Mouse (Mus musculus) bone marrow, adult 2 months (tissue): ENCODE results near the gene Apoa2. TPM values are rescaled to one million over a fixed set of nuclear protein-coding genes. Genes with fewer than 3 reads are reported as not detected.

Source experiments
- H3K27ac ChIP-seq: fragments of 200-500 bp; 2 replicates; pipeline ENCODE4 v1.5.1; 2012; ENCODE audit warnings: low read depth, mild to moderate bottlenecking, control low read depth, inconsistent platforms, low read length; ENCODE audit not compliant: control insufficient read depth, poor library complexity, insufficient read depth
- H3K4me1 ChIP-seq: fragments of 200-500 bp; 2 replicates; pipeline ENCODE4 v1.6.1; 2011; ENCODE audit warnings: low read length; ENCODE audit not compliant: control insufficient read depth, insufficient read depth
- H3K4me3 ChIP-seq: fragments of 200-500 bp; replicated peaks from 2 replicates; pipeline ENCODE3; 2011; ENCODE audit warnings: mild to moderate bottlenecking, low read depth, low read length, control low read depth; ENCODE audit not compliant: control insufficient read depth
- CTCF ChIP-seq: fragments of 200-500 bp; IDR thresholded peaks from 2 replicates; pipeline ENCODE4 v1.5.1; 2011; ENCODE audit warnings: low read length, control low read depth; ENCODE audit not compliant: control insufficient read depth, insufficient read depth
- POLR2A ChIP-seq: fragments of 200-500 bp; IDR thresholded peaks from 2 replicates; pipeline ENCODE4 v1.6.1; 2011; ENCODE audit warnings: low read depth, mild to moderate bottlenecking, control low read depth, low read length, borderline replicate concordance; ENCODE audit not compliant: control insufficient read depth
- WGBS: fragments of 180-500 bp; shearing (Covaris S2); methylation state at CpG from one replicate; pipeline ENCODE4 v1.1.7; 2018; 5-methylcytosine and 5-hydroxymethylcytosine counted together
- polyA plus RNA-seq: library from polyadenylated mRNA; stranded (reverse); fragments of >200 nt; gene quantifications from 2 replicates; pipeline ENCODE4 v1.2.4, GENCODE M21; 2011; ENCODE audit warnings: low replicate concordance; ENCODE audit not compliant: missing spikeins, insufficient read depth, insufficient read length

Gene Apoa2
- polyA plus RNA-seq, 1 experiment: 203 TPM

DNA sequence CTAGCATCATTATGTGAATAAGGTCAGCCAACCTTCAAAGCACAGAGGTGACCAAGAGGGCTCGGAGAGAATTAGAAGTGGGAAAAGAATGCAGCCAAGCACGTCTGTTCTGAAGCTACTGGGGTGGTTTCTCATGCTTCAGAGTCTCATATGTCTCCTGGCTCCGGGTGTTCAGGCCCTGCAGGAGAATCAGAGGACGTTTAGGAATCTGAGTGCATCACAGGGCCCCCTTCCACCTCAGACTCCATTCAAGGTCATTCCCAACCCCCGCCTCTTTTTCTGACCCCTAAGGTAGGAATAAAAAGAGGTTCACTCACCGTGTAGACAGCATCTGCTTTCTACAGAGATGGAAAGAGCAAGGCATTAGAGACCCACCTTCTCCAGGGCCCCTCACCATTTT, 4.9 kb downstream of the Apoa2 start:
- Histone ChIP-seq H3K4me3 (no peak overlapping the region), H3K27ac (no peak overlapping the region), H3K4me1 (peaks cover under 1% of the 10 kb centered on the region; the same call in 1 of the 2 replicates)
- 80% methylated on average over 6 of the region's 6 CpGs for WGBS
- TF ChIP-seq POLR2A (no peak), CTCF (no peak)

- TF ChIP-seq CTCF: no peak
- no peak for TF ChIP-seq POLR2A
- WGBS: 87% methylated on average over 3 of the region's 3 CpGs
- no peak overlapping the region for H3K4me3 ChIP-seq
- no peak overlapping the region for H3K27ac ChIP-seq
- H3K4me1 ChIP-seq: peaks cover 2% of the 10 kb centered on the region; the same call in 1 of the 2 replicates
These were observed 5.4 kb downstream of the Apoa2 start for GRCm38 (mm10) chr1:171230215-171230614.

GRCm38 (mm10) chr1:171231844-171232243, 7.0 kb downstream of the Apoa2 start:
- TF ChIP-seq CTCF (no peak), POLR2A (0 out of 2 replicates have a peak, but pooled peaks have one; percentile 9)
- Histone ChIP-seq H3K27ac (peak overlapping the region; percentile 65; the same call in 1 of the 2 replicates), H3K4me1 (peaks cover 2% of the 10 kb centered on the region; the same call in 1 of the 2 replicates), H3K4me3 (peak overlapping the region; percentile 69)
- 2% methylated on average over 4 of the region's 4 CpGs for WGBS

- TF ChIP-seq CTCF (no peak), POLR2A (no peak)
- 48% methylated on average over 5 of the region's 5 CpGs for WGBS
- H3K27ac ChIP-seq: peak overlapping the region; percentile 65; the same call in 1 of the 2 replicates
- H3K4me1 ChIP-seq: peaks cover 2% of the 10 kb centered on the region; the same call in 1 of the 2 replicates
- H3K4me3 ChIP-seq: peak overlapping the region; percentile 69
These were observed 7.5 kb downstream of the Apoa2 start for GRCm38 (mm10) chr1:171232348-171232747.

DNA sequence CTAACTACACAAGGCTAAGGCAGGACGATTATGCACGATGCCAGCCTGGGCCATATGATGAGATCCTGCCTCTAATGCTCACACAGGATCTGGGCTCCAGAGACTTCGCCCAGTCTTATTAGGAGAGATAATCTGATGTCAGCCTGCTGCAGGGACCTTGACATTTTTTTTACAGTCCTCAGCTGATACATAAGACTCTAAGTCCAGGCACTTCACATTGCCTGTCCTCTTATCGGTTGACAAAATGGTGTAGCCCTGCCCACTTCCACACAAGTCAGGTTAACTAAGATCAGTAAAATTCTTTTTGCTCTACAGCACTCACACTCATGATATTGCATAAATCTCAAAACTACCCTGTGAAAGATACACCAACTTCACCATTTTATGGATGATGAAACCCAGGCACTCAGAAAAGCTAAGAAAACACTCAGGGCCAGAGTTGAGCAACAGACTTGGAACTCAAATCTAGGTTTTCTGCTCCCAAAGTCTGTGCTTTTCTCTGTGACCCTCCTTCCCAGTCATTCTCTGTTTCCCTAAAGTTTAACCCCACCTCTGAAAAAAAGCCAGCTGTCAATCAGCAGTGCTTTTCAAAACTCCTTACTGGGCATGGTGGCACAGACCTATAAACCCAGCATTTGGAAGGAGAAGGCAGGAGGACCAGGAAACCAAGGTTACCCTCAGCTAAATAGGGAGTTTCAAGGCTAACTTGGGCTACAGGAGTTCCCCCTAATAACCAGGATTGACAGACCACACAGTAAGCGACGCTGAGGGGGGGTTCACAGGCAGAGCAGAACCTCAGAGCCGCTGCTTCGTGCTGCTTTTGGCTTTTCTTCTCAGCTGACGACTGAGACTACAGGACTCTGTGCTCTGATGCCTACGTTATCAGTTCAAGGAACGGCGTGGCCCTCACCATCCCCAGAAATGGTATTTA, 8.2 kb downstream of the Apoa2 start:
- Histone ChIP-seq H3K4me3 (peak overlapping the region; percentile 91), H3K4me1 (peaks cover 2% of the 10 kb centered on the region; the same call in 1 of the 2 replicates), H3K27ac (peak overlapping the region; percentile 90)
- TF ChIP-seq POLR2A (no peak), CTCF (no peak)
- 32% methylated on average over 12 of the region's 12 CpGs for WGBS

- WGBS: 8% methylated on average over 14 of the region's 14 CpGs
- TF ChIP-seq CTCF (no peak), POLR2A (peak; percentile 93; the same call in 1 of the 2 replicates)
- peak within 1 kb of the TSS; percentile 90 for H3K27ac ChIP-seq
- H3K4me1 ChIP-seq: peaks cover 2% of the 10 kb centered on the region; the same call in 1 of the 2 replicates
- H3K4me3 ChIP-seq: peak within 1 kb of the TSS; percentile 78
These were observed 9.3 kb downstream of the Apoa2 start, which contains the start of gene Fcer1g for GRCm38 (mm10) chr1:171234126-171234525. TSS of gene Fcer1g (minus strand) at chr1:171234365.

GRCm38 (mm10) chr1:171234538-171234937, 9.7 kb downstream of the Apoa2 start:
- Histone ChIP-seq H3K27ac (peak overlapping the region; percentile 90), H3K4me3 (peak overlapping the region; percentile 78), H3K4me1 (peaks cover 2% of the 10 kb centered on the region; the same call in 1 of the 2 replicates)
- WGBS: 65% methylated on average over 4 of the region's 4 CpGs
- TF ChIP-seq CTCF (no peak), POLR2A (no peak)

DNA sequence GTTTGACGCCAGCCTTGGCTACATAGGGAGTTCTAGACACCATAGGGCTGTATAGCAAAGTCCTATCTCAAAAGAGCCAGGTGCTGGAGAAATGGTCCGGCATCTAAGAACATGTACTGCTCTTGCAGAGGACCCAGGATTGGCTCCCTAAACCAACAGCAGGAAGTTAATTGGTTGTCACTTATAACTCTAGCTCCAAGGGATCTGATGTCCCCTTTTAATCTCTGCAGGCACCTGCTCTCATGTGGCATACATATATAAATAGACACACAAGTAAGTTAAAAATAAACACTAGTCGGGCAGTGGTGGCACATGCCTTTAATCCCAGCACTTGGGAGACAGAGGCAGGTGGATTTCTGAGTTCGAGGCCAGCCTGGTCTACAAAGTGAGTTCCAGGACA, 10.9 kb downstream of the Apoa2 start:
- no peak overlapping the region for H3K27ac ChIP-seq
- H3K4me1 ChIP-seq: peaks cover 2% of the 10 kb centered on the region; the same call in 1 of the 2 replicates
- no peak for TF ChIP-seq CTCF
- TF ChIP-seq POLR2A: no peak
- WGBS: 77% methylated on average over 4 of the region's 4 CpGs
- H3K4me3 ChIP-seq: no peak overlapping the region

- H3K4me1 ChIP-seq: peaks cover 2% of the 10 kb centered on the region; the same call in 1 of the 2 replicates
- no peak overlapping the region for H3K27ac ChIP-seq
- H3K4me3 ChIP-seq: no peak overlapping the region
- TF ChIP-seq POLR2A (no peak), CTCF (no peak)
- 94% methylated on average over 6 of the region's 6 CpGs for WGBS
These were observed 12.6 kb downstream of the Apoa2 start for GRCm38 (mm10) chr1:171237438-171237837.
